Mouse (Mus musculus): Measurements from ENCODE around the gene Zfp362. TPM values are rescaled to one million over a fixed set of nuclear protein-coding genes. Genes with fewer than 3 reads are reported as not detected.

The Zfp362 gene
- total RNA-seq, 4 experiments from 2014 or later = 7.9 to 9.0 (median 8.6) TPM

GRCm38 (mm10) chr4:128766929-128767328 is 38.9 kb downstream of the Zfp362 start:
- DNase-seq (ENCODE audit: low spot score in 2 of 2) = no peak

- DNase-seq (ENCODE audit: low spot score in 2 of 2) = no peak
These were observed 45.8 kb downstream of the Zfp362 start for GRCm38 (mm10) chr4:128760029-128760428.

DNA sequence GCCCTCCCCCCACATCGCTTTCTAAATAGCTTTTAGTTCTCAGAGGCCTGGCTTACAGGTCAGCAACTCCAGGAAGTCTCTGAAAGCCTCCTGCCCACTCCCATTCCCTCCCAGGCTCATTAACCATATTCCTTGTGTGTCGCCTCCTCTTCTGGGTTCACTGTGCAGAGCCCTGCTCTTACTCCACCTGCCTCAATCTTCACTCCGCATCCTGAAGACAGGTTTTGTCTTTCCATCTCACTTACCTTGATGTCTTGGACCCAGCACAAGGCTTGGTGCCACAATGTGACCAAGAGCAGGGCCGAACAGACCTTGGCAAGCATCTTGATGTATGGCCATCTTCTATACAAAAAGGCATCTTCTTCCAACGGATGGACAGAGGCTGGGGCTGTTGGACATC is 46.6 kb downstream of the Zfp362 start:
- no peak for DNase-seq (ENCODE audit: low spot score in 2 of 2)

DNA sequence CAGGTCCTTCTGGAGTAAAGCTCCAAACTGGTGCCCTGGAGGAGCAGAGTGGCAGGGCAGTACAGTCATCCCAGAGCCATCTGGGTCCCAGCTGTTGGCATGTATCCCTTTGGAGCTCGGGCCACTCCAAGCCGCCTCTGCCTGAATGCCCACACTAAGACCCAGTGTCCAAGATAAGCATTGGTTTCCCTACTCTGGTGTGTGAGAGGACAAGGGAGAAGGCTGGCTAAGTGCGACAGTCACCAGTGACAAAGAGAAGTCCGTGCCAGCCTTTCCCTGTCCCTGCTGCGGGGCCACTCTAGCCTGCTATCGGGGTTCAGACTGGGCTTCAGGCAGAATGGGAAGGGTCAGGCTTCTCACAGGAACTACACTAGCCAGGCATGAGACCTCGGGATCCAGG is 49.9 kb downstream of the Zfp362 start:
- no peak for DNase-seq (ENCODE audit: low spot score in 2 of 2)

DNA sequence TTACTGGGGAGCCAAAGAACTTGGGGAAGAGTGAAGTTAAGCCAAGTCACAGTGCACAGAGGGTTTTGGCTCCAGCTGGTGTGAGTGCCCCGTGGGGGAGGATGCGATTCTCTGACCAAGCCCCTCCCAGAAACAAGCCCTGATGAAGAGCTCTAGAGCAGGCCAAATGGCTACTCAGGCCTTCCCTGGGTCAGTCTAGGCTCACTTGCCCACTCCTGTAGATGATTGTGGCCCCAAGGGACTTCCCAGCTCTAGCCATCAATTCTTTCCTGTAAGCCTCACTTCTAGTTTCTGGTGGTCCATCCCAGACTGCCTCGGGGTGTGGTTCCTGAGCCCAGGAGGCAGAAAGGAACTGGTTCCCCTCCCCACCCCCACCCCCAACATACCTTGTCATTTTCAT is 50.8 kb downstream of the Zfp362 start, which contains the start of gene A3galt2:
A3galt2 (plus strand) TSS at position 301 of the 400 bp plus-strand sequence.
- no peak for DNase-seq (ENCODE audit: low spot score in 2 of 2)

DNA sequence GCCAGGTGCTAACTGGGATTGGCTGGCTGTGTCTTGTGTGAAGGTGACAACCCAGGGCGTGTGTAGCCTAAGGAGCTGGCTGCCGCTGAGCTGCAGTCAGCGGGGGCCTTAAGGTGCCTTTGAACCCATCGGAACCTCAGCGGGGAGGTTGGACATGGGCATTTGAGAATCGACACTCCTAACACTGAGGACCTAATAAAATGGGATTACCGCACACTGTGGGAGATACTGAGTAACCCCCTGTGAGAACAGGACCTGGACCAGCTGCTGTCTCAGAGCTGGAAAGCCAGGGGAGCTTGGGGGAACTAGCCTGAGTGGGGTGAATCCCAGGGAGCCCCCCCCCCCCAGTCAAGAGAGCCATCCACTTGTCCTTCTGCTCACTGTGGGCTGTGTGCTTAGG is 52.3 kb downstream of the Zfp362 start:
- no peak for DNase-seq (ENCODE audit: low spot score in 2 of 2)

DNA sequence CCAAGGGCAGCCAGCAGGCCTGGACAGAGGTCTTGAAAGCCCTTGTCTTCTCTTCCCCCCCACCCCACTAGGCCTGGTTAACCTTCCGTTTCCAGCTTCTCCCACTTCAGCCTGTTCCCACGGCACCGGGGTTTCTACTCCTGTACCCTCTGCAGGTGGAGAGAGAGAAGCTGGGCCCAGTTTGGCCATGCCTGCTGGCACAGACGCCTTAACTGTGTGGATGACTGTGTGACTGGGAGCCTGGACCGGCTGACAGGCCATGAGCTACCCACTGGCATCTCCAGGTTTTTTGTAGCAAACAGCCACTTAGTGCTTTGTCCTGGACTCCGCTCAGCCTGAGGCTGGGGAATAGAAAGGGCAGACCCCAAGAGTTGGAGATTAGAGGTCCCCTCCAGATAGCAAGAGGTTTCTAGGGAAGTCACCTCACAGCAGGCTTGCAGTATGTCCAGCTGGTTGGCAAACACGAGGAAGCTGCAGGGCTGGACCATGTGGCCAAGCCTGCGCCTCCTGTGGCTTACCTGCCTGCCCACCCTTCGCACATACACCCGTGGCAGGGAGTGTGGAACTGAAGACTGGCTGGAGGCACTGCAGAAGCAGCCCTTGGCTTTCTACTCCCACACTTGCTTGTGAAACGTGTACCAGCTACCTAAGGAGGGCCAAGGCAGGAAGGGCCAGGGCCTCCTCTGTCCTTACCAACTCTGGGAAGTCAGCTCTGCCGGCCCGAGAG is 53.7 kb downstream of the Zfp362 start:
- DNase-seq (ENCODE audit: low spot score in 2 of 2) = no peak

- no peak for DNase-seq (ENCODE audit: low spot score in 2 of 2)
These were observed 54.8 kb downstream of the Zfp362 start for GRCm38 (mm10) chr4:128751006-128751405.

DNA sequence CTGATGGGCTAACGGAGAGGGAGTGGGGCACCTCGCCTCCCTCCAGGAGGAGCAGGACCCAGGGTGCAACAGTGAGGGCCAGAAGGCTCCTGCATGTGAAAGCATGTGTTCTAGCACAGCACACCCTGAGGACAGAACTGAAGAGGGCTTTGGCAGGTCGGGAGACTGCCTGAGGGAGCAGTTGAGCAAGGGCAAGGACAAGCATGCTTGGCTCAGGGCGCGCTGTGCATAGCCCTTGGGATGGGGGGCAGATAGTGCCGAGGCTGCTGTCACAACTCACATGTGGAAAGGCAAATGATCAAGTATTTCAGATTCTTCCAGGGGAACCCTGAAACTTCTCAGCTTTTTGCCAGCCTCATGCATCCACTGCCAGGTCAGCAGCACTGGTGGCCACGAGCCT is 57.5 kb downstream of the Zfp362 start:
- no peak for DNase-seq (ENCODE audit: low spot score in 2 of 2)

DNA sequence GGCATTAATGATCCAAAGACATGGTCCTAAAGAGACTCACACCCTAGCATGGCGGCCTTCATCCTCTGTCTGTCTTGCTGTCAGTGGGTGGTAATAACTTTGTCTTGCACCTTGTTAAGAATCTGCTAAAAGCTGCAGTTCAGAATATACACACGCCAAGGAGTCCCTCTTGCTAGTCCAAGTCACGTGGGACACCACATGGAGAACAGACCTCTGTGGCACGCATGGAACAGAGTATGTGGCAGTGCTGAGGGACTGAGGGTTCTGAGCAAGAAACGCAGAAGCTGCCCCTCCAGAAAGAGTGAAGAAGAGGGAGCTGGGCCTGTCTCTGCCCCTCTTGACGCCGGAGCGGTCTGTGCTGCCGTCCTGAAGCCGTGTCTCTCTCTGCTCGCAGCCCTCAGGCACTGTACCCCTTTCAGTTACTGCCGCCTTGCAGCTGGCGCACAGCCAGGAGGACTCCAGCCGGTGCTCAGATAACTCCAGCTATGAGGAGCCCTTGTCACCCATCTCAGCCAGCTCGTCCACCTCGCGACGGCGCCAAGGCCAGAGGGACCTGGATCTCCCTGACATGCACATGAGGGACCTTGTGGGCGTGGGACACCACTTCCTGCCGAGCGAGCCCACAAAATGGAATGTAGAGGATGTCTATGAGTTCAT is 58.1 kb downstream of the Zfp362 start:
- DNase-seq (ENCODE audit: low spot score in 2 of 2) = no peak

DNA sequence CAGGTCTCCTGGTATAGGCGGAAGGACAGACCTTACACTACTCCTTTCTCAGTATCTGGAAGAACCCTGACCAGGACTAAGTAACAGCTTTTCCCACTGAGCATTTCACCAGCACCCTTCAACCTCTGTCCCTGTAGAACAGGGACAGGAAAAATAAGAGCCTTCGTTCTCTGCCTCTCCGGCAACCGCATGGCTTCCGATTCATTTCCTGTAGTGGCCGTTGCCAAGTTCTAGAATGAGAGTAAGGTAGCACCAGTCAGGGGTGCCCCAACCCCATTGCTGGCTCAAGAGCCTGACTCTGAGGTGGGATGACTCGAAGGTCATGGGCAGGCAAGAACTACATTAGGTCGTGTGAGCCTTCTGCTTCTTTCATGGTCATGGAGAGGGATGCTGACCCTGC is 60.7 kb downstream of the Zfp362 start:
- no peak for DNase-seq (ENCODE audit: low spot score in 2 of 2)

GRCm38 (mm10) chr4:128743031-128743626 is 62.7 kb downstream of the Zfp362 start:
- no peak for DNase-seq (ENCODE audit: low spot score in 2 of 2)

GRCm38 (mm10) chr4:128742379-128742970 is 63.4 kb downstream of the Zfp362 start:
- DNase-seq (ENCODE audit: low spot score in 2 of 2) = no peak

DNA sequence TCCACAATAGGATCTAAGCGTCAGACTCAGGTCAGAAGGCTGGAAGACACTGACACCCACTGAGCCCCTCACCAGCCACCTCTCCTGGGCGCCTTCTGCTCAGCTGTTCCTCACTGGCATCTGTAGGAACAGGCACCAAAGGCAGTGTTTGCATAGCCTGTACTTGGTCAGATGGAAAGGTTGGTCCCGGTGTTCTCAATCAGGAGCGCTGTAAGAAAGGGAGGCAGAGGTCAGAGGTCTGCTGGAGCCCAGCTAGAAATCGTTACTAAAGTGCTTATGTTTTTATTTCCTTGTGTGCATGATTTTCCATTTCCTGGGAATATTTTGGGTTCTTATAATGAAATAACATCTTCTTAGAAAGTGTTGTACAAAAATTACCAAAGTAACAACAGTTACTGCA is 63.9 kb downstream of the Zfp362 start:
- DNase-seq (ENCODE audit: low spot score in 2 of 2) = no peak

DNA sequence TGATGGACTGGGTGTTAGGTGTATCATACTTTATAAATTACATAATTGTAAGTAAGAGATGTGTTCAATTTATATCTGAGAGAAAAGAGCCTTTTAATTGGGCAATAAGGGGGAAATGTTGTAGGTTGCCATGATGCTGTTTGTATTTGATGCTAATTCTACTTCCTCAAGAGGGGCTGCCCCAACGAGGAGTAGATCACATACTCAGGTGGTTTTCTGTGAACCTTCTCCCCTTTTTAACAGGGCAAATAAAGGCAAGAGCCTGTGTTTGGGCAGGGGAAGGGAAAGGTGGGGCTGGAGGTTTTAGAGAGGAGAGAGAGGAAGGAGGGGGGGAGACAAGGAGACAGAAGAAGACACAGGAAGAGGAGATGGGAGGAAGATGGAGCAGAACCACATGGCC is 65.0 kb downstream of the Zfp362 start:
- no peak for DNase-seq (ENCODE audit: low spot score in 2 of 2)

DNA sequence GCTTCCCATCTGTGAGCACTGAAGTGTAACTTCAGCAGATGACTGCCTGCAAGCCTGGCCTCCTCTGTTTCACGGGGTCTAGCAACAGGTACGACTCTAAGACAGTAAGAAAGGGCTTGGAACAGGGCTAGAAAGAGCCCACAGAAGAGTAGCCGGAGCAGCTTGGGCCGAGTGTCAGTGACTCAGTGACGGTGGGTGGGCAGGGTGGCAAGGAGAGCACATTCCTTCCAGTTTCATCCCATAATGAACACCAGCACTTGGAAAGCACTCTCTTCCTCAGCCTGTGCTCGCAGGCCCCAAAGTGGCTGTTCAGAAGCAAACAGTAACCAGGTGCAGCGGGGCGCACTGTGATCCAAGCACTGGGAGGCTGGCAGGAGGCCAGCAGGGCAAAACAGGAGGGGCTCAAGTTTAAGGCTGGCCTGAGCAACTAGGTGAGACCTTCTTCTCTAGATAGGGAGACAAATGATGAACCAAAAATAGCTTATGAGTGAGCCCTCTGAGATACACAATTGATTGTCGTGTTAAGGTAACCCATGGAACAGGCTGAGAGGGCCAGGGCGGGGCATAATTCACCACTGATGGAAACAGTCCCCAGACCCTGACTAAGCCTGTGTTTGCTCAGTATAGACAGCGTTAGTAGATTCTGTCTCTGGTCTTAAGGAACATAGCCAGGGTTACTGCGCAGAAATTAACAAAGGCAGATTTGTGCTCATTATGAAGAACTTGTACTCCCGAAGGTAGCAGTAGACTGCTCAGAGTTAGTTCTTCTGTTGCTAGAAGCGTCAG is 67.8 kb downstream of the Zfp362 start:
- no peak for DNase-seq (ENCODE audit: low spot score in 2 of 2)

DNA sequence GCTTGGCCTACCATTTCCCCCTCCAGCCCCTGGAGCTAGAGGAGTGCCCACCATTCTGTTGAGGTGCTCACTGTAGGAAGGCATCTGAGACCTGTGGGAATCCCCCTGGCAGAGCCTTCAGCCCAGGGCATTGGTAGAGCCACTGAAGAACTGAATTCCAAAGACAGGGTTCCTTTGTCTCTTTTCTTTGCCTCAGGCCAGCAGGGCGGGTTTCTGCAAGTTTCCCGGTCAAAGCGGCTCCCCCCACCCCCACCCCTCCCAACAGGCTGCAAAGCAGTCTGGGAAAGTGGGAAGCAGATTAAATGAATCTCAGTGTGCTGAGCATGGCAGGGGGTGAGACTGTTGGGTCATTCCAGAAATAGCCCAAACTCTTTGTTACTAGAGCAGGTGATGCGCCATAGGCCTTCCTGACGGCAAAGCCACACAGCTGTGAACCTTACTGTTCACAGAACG is 68.7 kb downstream of the Zfp362 start:
- DNase-seq (ENCODE audit: low spot score in 2 of 2) = no peak

DNA sequence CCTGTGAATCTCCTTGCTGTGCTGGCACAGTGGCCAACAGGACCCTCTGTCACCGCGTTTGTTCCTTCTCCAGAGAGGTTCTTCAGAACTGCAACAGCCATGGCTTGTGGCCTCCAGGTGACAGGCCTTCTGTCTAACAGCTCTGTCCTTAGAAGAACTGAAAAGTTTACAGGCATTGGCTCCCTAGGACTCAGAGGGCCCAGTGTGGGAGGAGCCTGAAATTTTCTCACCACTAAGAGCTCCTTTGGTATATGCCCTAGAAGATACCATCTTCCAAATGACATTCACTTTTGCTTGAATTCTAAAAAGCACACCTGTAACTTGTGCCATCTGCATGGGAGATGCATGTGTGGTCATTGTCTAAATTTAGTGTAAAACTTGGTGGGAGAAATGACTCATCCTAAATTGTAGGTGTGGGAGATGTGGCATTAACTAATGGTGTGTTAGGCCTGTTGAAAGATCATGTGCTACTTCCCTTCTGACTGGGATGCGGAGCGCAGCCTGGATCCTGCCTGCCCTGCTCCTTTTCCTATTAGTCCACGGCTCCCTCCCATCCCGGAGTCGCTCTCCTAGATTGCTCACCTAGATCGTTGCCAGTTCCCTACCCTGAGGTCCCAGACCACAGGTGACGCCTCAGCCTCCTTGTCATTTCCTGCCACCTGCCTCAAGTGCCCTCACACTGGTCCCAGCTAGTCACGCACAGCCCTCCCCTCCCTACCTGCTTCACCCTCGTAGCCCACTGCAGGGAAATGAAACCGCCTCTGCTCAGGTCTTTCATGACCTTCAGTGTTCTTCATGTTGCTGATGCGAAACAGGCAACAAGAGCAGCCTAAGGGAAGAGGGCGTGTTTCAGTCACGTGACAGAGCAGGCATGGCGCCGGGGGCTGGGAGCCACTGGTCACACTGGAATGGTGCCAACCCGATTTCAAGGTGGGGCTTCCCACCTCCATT is 70.8 kb downstream of the Zfp362 start:
- no peak for DNase-seq (ENCODE audit: low spot score in 2 of 2)

- peak; percentile 56 to 62 for DNase-seq (ENCODE audit: low spot score in 2 of 2)
These were observed 71.6 kb downstream of the Zfp362 start for GRCm38 (mm10) chr4:128734217-128734616.

- no peak for DNase-seq (ENCODE audit: low spot score in 2 of 2)
These were observed 72.3 kb downstream of the Zfp362 start for GRCm38 (mm10) chr4:128733496-128733895.

Data from gastrocnemius, adult 8-10 months (tissue).